Mouse (Mus musculus): ENCODE results near the gene Gm5741.

Gene Gm5741

DNA sequence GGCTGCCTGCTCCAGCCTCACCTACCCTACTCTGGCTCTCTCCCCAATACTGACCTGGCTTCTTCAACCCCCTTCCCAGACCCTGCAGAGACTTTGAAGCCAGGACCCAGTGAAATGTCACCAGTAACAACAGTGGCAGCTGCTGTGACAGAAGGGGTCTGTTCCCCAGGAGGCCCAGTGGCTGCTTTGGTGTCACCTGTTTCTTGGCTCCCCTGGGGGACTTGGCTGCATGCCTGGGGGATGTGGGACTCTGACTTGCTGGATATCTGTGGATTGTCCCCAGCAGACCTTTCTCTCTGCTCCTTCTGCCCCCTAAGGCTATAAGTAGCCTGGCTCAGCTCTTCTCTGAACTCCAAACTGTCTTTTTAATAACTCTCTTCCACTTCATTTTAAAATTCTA lies at the start of gene Gm5741:
Gm5741 (minus strand) TSS at position 1 of the 400 bp plus-strand sequence.
- in situ Hi-C loops (cut with MboI; ENCODE audit: unreplicated experiment in 2 of 2) = loop anchor here in 1 of 2 experiments (25.0 kb wide), 1 partner anchor 1819 kb away; the partner anchor contains the start of gene N4bp1

GRCm38 (mm10) chr8:85116984-85117383 lies 49.2 kb upstream of the Gm5741 start:
- in situ Hi-C loops (cut with MboI; ENCODE audit: unreplicated experiment in 2 of 2) = no loop called here

DNA sequence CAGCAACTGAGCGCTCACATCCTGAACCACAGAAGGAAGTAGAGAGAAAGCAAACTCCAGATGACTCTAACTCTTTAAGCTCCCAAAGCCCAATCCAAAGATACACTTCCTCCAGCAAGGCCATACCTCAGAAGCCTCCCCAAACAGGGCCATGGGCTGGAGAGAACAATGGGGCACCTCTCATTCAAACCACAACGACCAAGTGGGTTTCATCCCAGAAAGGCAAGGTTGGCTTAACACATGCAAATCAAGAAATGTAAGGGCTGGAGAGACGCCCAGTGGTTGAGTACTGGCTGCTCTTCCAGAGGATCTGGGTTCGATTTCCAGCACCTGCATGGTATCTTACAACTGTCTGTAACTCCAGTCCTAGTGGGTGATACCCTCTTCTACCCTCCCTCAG lies 47.7 kb upstream of the Gm5741 start:
- in situ Hi-C loops (cut with MboI; ENCODE audit: unreplicated experiment in 2 of 2) = no loop called here

GRCm38 (mm10) chr8:85113241-85113640 lies 45.5 kb upstream of the Gm5741 start:
- in situ Hi-C loops (cut with MboI; ENCODE audit: unreplicated experiment in 2 of 2) = no loop called here

DNA sequence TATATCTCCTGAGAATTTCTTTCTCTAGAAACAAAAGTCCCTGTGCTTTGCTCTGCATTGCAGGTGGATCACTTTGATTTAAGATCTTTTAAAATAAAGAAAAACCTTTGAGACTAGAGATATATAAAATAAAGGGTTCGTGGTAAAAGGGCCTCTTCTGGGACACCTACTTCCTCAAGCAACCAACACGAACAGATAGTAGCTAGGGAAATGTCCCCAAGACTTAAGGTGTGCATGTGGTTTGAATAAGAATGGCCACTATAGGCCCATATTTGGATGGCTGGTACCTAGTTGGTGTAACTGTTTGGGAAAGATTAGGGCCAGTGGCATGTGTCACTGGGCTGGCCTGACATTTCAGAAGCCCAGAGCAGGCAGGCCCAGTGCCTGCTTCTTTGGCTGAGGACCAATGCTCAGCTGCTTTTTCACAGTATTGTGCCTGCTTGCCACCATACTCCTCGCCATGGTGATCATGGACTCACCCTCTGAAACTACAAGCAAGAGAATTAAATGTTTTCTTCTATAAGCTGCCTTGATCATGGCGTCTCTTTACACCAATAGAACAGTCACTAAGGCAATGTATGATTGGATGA lies 32.4 kb upstream of the Gm5741 start:
- in situ Hi-C loops (cut with MboI; ENCODE audit: unreplicated experiment in 2 of 2) = no loop called here

DNA sequence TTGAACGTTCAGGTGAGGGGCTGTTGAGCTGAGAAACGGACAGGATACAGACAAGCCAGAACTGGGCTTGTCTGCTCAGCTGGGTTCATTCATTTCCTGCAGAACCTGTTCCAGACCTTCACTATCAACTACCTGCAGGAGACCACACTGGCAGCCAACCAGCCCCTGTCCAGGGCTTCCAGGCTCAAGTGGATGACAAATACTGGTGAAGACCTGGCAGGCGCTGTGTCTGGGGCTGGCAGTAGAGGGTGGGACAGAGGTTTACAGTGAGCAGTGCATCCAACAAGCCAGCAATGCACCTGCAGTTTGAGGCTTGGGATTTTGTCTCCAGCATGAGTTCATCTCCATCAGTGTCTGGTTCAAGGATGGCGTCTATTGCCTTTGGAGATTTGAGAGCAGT lies 29.1 kb upstream of the Gm5741 start:
- in situ Hi-C loops (cut with MboI; ENCODE audit: unreplicated experiment in 2 of 2) = loop anchor here (25.0 kb wide), 4 partner anchors 315 to 1515 kb away; partner anchors contain the start of genes Abcc12 (in 1 of the 2) and Lonp2 (in 1 of the 2)

DNA sequence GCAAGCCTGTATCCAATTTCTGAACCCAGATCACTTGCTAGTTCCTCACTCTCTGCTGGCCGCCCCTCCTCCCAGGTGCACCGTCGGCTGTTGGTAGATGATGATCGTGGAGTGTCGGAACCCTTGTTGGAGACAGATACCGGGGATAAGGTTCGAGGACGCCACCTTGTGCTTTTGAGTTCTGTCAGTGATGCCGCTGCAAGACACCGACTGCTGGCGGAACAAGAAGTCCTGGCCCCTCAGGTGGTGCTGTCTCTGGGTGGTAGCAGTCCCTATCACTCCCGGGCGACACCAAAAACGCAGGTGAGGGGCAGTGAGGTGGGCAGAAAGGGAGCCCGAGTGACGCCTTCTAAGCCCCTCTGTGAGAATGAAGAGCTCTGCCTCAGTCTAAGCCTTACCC lies 28.4 kb upstream of the Gm5741 start:
- in situ Hi-C loops (cut with MboI; ENCODE audit: unreplicated experiment in 2 of 2) = loop anchor here (25.0 kb wide), 4 partner anchors 316 to 1516 kb away; partner anchors contain the start of genes Abcc12 (in 1 of the 2) and Lonp2 (in 1 of the 2)

- in situ Hi-C loops (cut with MboI; ENCODE audit: unreplicated experiment in 2 of 2) = loop anchor here (25.0 kb wide), 4 partner anchors 317 to 1517 kb away; partner anchors contain the start of genes Abcc12 (in 1 of the 2) and Lonp2 (in 1 of the 2)
Observed at GRCm38 (mm10) chr8:85095566-85095965, 27.8 kb upstream of the Gm5741 start.

DNA sequence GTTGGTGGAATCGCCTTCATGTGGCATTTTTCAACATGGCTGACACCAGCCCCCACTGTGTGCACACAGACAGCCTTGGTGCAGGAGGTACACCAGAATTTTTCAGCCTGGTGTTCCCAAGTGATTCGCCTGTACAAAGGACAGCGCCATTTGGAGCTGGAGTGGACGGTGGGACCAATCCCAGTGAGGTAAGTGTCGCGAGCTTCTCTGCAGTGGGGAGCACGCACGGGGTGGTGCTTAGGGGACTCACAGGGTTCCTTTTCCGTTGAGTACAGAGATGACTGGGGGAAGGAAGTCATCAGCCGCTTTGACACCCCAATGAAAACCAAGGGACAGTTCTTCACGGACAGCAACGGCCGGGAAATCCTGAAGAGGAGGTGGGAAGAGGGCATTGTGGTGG lies 27.3 kb upstream of the Gm5741 start:
- in situ Hi-C loops (cut with MboI; ENCODE audit: unreplicated experiment in 2 of 2) = loop anchor here (25.0 kb wide), 4 partner anchors 317 to 1517 kb away; partner anchors contain the start of genes Abcc12 (in 1 of the 2) and Lonp2 (in 1 of the 2)

- in situ Hi-C loops (cut with MboI; ENCODE audit: unreplicated experiment in 2 of 2) = loop anchor here (25.0 kb wide), 4 partner anchors 321 to 1521 kb away; partner anchors contain the start of genes Abcc12 (in 1 of the 2) and Lonp2 (in 1 of the 2)
Observed at GRCm38 (mm10) chr8:85091526-85092090, 23.8 kb upstream of the Gm5741 start.

DNA sequence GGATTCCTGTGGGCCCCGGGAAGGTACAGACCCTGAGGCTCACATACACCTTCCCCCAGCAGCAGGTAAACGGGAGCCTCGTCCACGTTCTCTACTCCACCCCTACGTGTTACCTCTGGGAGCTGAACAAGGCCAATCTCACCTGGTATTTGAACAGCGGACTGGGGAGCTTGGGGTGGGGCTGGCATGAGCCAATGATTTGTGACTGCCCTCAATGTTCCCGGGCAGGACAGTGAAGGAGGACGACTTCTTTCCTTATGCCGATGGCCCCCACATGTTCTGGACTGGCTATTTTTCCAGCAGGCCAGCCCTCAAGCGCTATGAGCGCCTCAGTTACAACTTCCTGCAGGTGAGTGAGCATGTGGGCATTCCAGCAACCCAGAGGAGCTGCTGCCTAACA lies 23.1 kb upstream of the Gm5741 start:
- in situ Hi-C loops (cut with MboI; ENCODE audit: unreplicated experiment in 2 of 2) = loop anchor here (25.0 kb wide), 4 partner anchors 321 to 1521 kb away; partner anchors contain the start of genes Abcc12 (in 1 of the 2) and Lonp2 (in 1 of the 2)

- in situ Hi-C loops (cut with MboI; ENCODE audit: unreplicated experiment in 2 of 2) = loop anchor here (10.0 to 25.0 kb wide), 5 partner anchors 206 to 1524 kb away; partner anchors contain the start of genes Abcc12 (in 1 of the 2), Lonp2 (in 1 of the 2), Orc6 (in 1 of the 2) and Vps35 (in 1 of the 2)
Observed at GRCm38 (mm10) chr8:85088771-85089170, 21.0 kb upstream of the Gm5741 start.

DNA sequence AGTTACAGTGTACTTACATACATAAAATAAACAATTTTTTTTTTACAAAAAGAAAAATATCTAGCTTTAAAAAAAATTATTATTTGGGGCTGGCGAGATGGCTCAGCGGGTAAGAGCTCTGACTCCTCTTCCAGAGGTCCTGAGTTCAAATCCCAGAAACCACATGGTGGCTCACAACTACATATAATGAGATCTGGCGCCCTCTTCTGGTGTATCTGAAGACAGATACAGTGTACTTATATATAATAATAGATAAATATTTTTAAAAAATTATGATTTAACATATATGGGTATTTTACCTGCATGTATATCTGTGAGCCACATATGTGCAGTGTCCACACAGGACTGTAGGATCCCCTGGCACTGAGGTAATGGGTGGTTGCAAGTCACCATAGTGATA lies 18.5 kb upstream of the Gm5741 start:
- in situ Hi-C loops (cut with MboI; ENCODE audit: unreplicated experiment in 2 of 2) = loop anchor here (10.0 to 25.0 kb wide), 5 partner anchors 209 to 1526 kb away; partner anchors contain the start of genes Abcc12 (in 1 of the 2), Lonp2 (in 1 of the 2), Orc6 (in 1 of the 2) and Vps35 (in 1 of the 2)

- in situ Hi-C loops (cut with MboI; ENCODE audit: unreplicated experiment in 2 of 2) = loop anchor here (10.0 to 25.0 kb wide), 5 partner anchors 210 to 1528 kb away; partner anchors contain the start of genes Abcc12 (in 1 of the 2), Lonp2 (in 1 of the 2), Orc6 (in 1 of the 2) and Vps35 (in 1 of the 2)
Observed at GRCm38 (mm10) chr8:85084633-85085032, 16.9 kb upstream of the Gm5741 start.

GRCm38 (mm10) chr8:85083108-85083813 lies 15.5 kb upstream of the Gm5741 start, which contains the start of gene Man2b1:
TSS of gene Man2b1 (plus strand) at chr8:85083270.
- in situ Hi-C loops (cut with MboI; ENCODE audit: unreplicated experiment in 2 of 2) = loop anchor here (10.0 to 25.0 kb wide), 5 partner anchors 212 to 1529 kb away; partner anchors contain the start of genes Abcc12 (in 1 of the 2), Lonp2 (in 1 of the 2), Orc6 (in 1 of the 2) and Vps35 (in 1 of the 2)

GRCm38 (mm10) chr8:85082169-85082568 lies 14.4 kb upstream of the Gm5741 start:
- in situ Hi-C loops (cut with MboI; ENCODE audit: unreplicated experiment in 2 of 2) = loop anchor here (10.0 to 25.0 kb wide), 5 partner anchors 213 to 1530 kb away; partner anchors contain the start of genes Abcc12 (in 1 of the 2), Lonp2 (in 1 of the 2), Orc6 (in 1 of the 2) and Vps35 (in 1 of the 2)

GRCm38 (mm10) chr8:85081216-85081555 lies 13.4 kb upstream of the Gm5741 start, which contains the start of gene Wdr83:
TSS of gene Wdr83 (minus strand) at chr8:85081306.
- in situ Hi-C loops (cut with MboI; ENCODE audit: unreplicated experiment in 2 of 2) = loop anchor here (10.0 to 25.0 kb wide), 5 partner anchors 214 to 1531 kb away; partner anchors contain the start of genes Abcc12 (in 1 of the 2), Lonp2 (in 1 of the 2), Orc6 (in 1 of the 2) and Vps35 (in 1 of the 2)

- in situ Hi-C loops (cut with MboI; ENCODE audit: unreplicated experiment in 2 of 2) = loop anchor here (10.0 to 25.0 kb wide), 5 partner anchors 214 to 1532 kb away; partner anchors contain the start of genes Abcc12 (in 1 of the 2), Lonp2 (in 1 of the 2), Orc6 (in 1 of the 2) and Vps35 (in 1 of the 2)
Observed at GRCm38 (mm10) chr8:85080532-85081215, 12.9 kb upstream of the Gm5741 start, which contains the start of gene Wdr83os. TSS of gene Wdr83os (plus strand) at chr8:85080740.

DNA sequence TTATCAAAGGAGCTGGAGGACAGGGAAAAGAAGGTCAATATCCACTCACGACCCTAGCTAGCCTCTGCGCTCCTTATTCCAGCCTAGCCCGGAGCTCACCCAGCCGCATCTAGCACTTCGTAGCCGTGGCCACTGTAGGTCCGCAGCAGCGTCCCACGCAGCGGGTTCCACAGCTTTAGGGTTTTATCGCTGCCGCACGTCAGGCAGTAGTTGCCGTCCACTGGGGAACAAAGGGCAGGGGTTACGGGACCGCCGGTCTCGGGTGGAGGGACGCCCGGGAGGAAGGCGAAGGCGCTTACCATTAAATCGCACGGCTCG lies 12.4 kb upstream of the Gm5741 start:
- in situ Hi-C loops (cut with MboI; ENCODE audit: unreplicated experiment in 2 of 2) = loop anchor here (10.0 to 25.0 kb wide), 5 partner anchors 215 to 1532 kb away; partner anchors contain the start of genes Abcc12 (in 1 of the 2), Lonp2 (in 1 of the 2), Orc6 (in 1 of the 2) and Vps35 (in 1 of the 2)
